Mouse (Mus musculus) forebrain, embryonic 14.5 days (tissue): ENCODE measurements around the gene 1700028K03Rik. TPM values are rescaled to one million over a fixed set of nuclear protein-coding genes. Genes with fewer than 3 reads are reported as not detected.

Experiments
- ATAC-seq: fragments of 200-750 bp; cut with Nextera tagmentation; 2 replicates; pipeline ENCODE4 v1.8.0; 2017; ENCODE audit warnings: mild to moderate bottlenecking, moderate library complexity
- DNase-seq: peaks from one replicate; pipeline ENCODE4 v3.0.0-alpha.2; 2015; ENCODE audit warnings: low spot score
- H3K27ac ChIP-seq: fragments of 300-500 bp; sonication (generic); 2 replicates; pipeline ENCODE4 v1.5.1; 2014; ENCODE audit warnings: low read depth, mild to moderate bottlenecking, control low read depth, low read length, moderate library complexity
- H3K27me3 ChIP-seq: fragments of 300-500 bp; sonication (generic); replicated peaks from 2 replicates; pipeline ENCODE4 v1.6.1; 2014; ENCODE audit warnings: low read length, control low read depth, mixed read lengths; ENCODE audit not compliant: control insufficient read depth, insufficient read depth
- H3K36me3 ChIP-seq: fragments of 300-500 bp; sonication (generic); 2 replicates; pipeline ENCODE4 v1.6.1; 2014; ENCODE audit warnings: low read length, control low read depth; ENCODE audit not compliant: control insufficient read depth, insufficient read depth
- H3K4me1 ChIP-seq: fragments of 300-500 bp; sonication (generic); 2 replicates; pipeline ENCODE4 v1.6.1; 2014; ENCODE audit warnings: antibody characterized with exemption, low read length, control low read depth; ENCODE audit not compliant: control insufficient read depth, insufficient read depth
- H3K4me2 ChIP-seq: fragments of 300-500 bp; sonication (generic); 2 replicates; pipeline ENCODE4 v1.6.1; 2014; ENCODE audit warnings: mild to moderate bottlenecking, control low read depth, low read length
- H3K4me3 ChIP-seq: fragments of 300-500 bp; sonication (generic); 2 replicates; pipeline ENCODE4 v1.5.1; 2014; ENCODE audit warnings: low read depth, low read length, control low read depth
- H3K9ac ChIP-seq: fragments of 300-500 bp; sonication (generic); 2 replicates; pipeline ENCODE4 v1.6.1; 2014; ENCODE audit warnings: mild to moderate bottlenecking, low read length, control low read depth, moderate library complexity
- H3K9me3 ChIP-seq: fragments of 300-500 bp; sonication (generic); replicated peaks from 2 replicates; pipeline ENCODE4 v1.6.1; 2016; ENCODE audit warnings: low read length, control low read depth, mixed read lengths; ENCODE audit not compliant: control insufficient read depth
- WGBS: fragments of 180-500 bp; shearing (Covaris S2); extraction: QIAGEN DNeasy Blood & Tissue Kit; methylation state at CpG from one replicate; pipeline ENCODE4 v1.1.7; 2014; 5-methylcytosine and 5-hydroxymethylcytosine counted together
- polyA plus RNA-seq: library from polyadenylated mRNA; unstranded; fragments of >200 nt; fragmentation: Nextera tagmentation; extraction: Ambion mirVana; gene quantifications from 2 replicates; pipeline ENCODE4 v1.2.1, GENCODE M21; 2014

The 1700028K03Rik gene
- polyA plus RNA-seq, 1 experiment from 2014 or later, result 0.18 TPM

GRCm38 (mm10) chr5:107521386-107521785 lies 13.1 kb upstream of the 1700028K03Rik start:
- 92% methylated on average over 6 of the region's 6 CpGs for WGBS
- Histone ChIP-seq H3K4me3 (no peak overlapping the region), H3K36me3 (no peaks in the 10 kb centered on the region), H3K9me3 (no peaks in the 10 kb centered on the region), H3K27ac (no peak overlapping the region), H3K9ac (no peak overlapping the region), H3K4me1 (no peaks in the 10 kb centered on the region), H3K27me3 (no peaks in the 10 kb centered on the region), H3K4me2 (no peak overlapping the region)
- DNase-seq, result no peak
- ATAC-seq, result no peak

GRCm38 (mm10) chr5:107521897-107522296 lies 12.6 kb upstream of the 1700028K03Rik start:
- 86% methylated on average over 7 of the region's 7 CpGs for WGBS
- H3K27me3 ChIP-seq, result no peaks in the 10 kb centered on the region
- DNase-seq, result no peak
- H3K4me3 ChIP-seq, result no peak overlapping the region
- H3K9ac ChIP-seq, result no peak overlapping the region
- no peaks in the 10 kb centered on the region for H3K9me3 ChIP-seq
- H3K36me3 ChIP-seq, result no peaks in the 10 kb centered on the region
- H3K4me1 ChIP-seq, result no peaks in the 10 kb centered on the region
- no peak overlapping the region for H3K4me2 ChIP-seq
- no peak for ATAC-seq
- no peak overlapping the region for H3K27ac ChIP-seq

DNA sequence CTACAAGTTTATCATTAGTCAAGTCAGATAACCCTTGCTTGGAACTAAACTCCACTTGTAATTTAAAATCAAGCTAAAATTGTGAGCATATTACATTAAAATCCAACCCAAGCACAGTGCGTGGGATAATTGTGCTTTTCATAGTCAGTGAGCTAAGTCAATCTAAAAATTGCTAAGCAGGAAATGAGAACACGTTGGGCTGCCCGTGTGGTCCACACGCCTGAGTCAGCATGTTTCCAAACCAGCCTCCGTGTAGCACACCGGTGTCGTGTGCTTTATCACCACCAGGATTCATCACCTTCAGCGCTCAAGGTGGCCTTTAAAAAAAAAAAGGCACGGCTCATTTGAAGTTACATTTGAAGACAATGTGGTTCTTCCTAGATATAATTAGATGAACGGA lies 10.2 kb upstream of the 1700028K03Rik start:
- Histone ChIP-seq H3K9me3 (no peaks in the 10 kb centered on the region), H3K36me3 (no peaks in the 10 kb centered on the region), H3K27ac (no peak overlapping the region), H3K4me3 (no peak overlapping the region), H3K4me2 (no peak overlapping the region), H3K27me3 (no peaks in the 10 kb centered on the region), H3K9ac (no peak overlapping the region), H3K4me1 (no peaks in the 10 kb centered on the region)
- WGBS, result 87% methylated on average over 10 of the region's 10 CpGs
- no peak for ATAC-seq
- no peak for DNase-seq

DNA sequence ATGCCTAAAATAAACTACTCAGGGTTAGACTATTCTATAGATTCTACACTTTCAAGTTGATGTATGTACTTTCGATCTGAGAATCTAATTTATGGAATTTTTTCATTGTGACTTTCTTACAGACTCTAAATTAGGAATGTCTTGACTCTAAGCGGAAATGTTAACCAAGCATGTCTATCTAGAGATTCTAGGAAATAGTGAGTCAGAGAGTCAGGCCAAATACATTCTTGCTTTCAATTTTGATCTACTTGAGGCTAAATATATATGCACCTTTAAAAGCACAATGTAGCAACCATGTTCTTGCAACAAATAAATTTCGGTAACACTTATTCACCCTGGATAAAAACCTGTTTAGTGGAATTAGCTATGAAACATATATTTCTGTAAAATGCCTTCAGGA lies 5.7 kb upstream of the 1700028K03Rik start:
- Histone ChIP-seq H3K4me3 (no peak overlapping the region), H3K27ac (no peak overlapping the region), H3K9me3 (no peaks in the 10 kb centered on the region), H3K4me2 (no peak overlapping the region), H3K9ac (no peak overlapping the region), H3K4me1 (no peaks in the 10 kb centered on the region), H3K36me3 (no peaks in the 10 kb centered on the region), H3K27me3 (no peaks in the 10 kb centered on the region)
- DNase-seq (no peak), ATAC-seq (no peak)
- 97% methylated on average over 3 of the region's 3 CpGs for WGBS

DNA sequence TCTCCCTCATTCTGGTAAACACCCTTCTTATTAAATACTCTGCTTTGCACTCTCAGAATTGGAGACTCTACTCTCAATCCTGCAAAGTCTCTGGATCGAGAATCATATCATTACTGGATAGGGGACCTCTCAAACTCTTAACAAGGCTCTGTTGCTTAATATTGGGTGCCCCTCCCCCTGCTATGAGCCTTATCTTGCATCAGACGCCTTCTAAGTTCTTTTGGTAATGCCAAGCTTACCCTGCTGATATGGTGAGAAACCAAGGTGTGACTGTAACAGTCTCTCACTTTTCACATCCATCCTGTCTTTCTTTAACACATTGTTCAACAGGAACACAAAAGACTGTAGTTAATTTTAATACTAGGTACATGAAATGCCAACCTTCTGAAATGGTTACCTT lies 919 bp upstream of the 1700028K03Rik start:
- 65% methylated on average over 2 of the region's 2 CpGs for WGBS
- Histone ChIP-seq H3K9ac (no peak overlapping the region), H3K9me3 (no peaks in the 10 kb centered on the region)

GRCm38 (mm10) chr5:107541696-107542095 lies 7.2 kb downstream of the 1700028K03Rik start:
- no peaks in the 10 kb centered on the region for H3K36me3 ChIP-seq
- no peaks in the 10 kb centered on the region for H3K9me3 ChIP-seq
- peak; percentile 15 for DNase-seq
- no peak overlapping the region for H3K4me3 ChIP-seq
- no peak overlapping the region for H3K4me2 ChIP-seq
- H3K27me3 ChIP-seq, result no peaks in the 10 kb centered on the region
- WGBS, result 20% methylated on average over 7 of the region's 7 CpGs
- H3K27ac ChIP-seq, result no peak overlapping the region
- no peak overlapping the region for H3K9ac ChIP-seq
- H3K4me1 ChIP-seq, result no peaks in the 10 kb centered on the region
- no peak for ATAC-seq

More for the DNA sequence above, 919 bp upstream of the 1700028K03Rik start:
- no peaks in the 10 kb centered on the region for H3K36me3 ChIP-seq
- H3K27me3 ChIP-seq, result no peaks in the 10 kb centered on the region
- H3K4me3 ChIP-seq, result no peak overlapping the region
- no peak overlapping the region for H3K4me2 ChIP-seq
- DNase-seq (no peak), ATAC-seq (no peak)
- no peak overlapping the region for H3K27ac ChIP-seq
- no peaks in the 10 kb centered on the region for H3K4me1 ChIP-seq

- peaks cover 14% of the 10 kb centered on the region for H3K36me3 ChIP-seq
- WGBS, result 84% methylated on average over 4 of the region's 4 CpGs
Measured at GRCm38 (mm10) chr5:107545927-107546326, 11.4 kb downstream of the 1700028K03Rik start.

DNA sequence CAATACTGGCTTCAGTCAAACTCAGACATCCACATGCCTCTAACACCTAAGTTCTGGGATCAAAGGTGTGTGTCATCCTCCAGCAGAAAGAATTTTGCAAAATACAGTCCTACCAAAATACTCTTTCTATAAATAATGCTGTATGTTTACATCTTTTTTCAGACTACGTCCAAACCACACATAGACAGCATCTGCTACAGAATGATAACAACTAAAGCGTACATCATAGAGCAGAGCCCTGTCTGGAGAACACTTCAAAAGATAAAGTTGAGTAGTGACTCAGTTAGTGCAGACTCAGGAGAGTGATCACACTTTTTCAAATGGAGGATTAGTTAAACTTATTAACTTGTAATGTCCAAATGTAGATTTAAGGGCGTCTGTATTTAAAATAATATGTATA lies 13.4 kb downstream of the 1700028K03Rik start:
- ATAC-seq (no peak), DNase-seq (no peak)
- H3K27ac ChIP-seq, result no peak overlapping the region
- H3K9ac ChIP-seq, result no peak overlapping the region
- no peaks in the 10 kb centered on the region for H3K27me3 ChIP-seq
- peaks cover 14% of the 10 kb centered on the region for H3K36me3 ChIP-seq
- H3K4me1 ChIP-seq, result no peaks in the 10 kb centered on the region
- 90% methylated on average over 3 of the region's 3 CpGs for WGBS
- no peaks in the 10 kb centered on the region for H3K9me3 ChIP-seq
- H3K4me3 ChIP-seq, result no peak overlapping the region
- H3K4me2 ChIP-seq, result no peak overlapping the region

More at GRCm38 (mm10) chr5:107545927-107546326, 11.4 kb downstream of the 1700028K03Rik start:
- Histone ChIP-seq H3K9ac (no peak overlapping the region), H3K4me1 (no peaks in the 10 kb centered on the region), H3K4me2 (no peak overlapping the region), H3K9me3 (no peaks in the 10 kb centered on the region), H3K4me3 (no peak overlapping the region), H3K27me3 (no peaks in the 10 kb centered on the region), H3K27ac (no peak overlapping the region)
- ATAC-seq (no peak), DNase-seq (no peak)

DNA sequence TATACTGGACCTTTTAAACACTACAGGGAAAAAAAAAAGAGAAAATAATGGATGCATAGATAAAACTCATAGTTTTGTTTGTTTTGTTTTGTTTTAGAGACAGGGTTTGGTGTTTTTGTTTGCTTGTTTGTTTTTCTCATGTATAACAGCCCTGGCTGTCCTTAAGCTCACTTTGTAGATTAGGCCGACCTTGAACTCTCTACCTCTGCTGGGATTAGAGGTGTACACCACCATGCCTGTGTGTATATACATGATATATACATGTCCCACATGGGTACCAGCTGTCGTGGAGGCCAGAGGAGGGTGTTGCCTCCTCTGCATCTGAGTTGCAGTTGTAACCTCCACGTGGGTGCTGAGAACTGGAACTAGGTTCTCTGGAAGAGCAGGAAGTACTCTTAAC lies 13.9 kb downstream of the 1700028K03Rik start:
- Histone ChIP-seq H3K27ac (no peak overlapping the region), H3K9ac (no peak overlapping the region), H3K36me3 (peaks cover 14% of the 10 kb centered on the region), H3K4me3 (no peak overlapping the region), H3K4me1 (no peaks in the 10 kb centered on the region), H3K4me2 (no peak overlapping the region), H3K9me3 (no peaks in the 10 kb centered on the region), H3K27me3 (no peaks in the 10 kb centered on the region)
- no peak for ATAC-seq
- DNase-seq, result no peak
- WGBS, result 92% methylated on average over 3 of the region's 3 CpGs
